Mouse (Mus musculus) CD4-positive naive resting alpha-beta T cell, adult 76 days (primary cell): Measurements from ENCODE around the gene Vmn2r27. TPM values are rescaled to one million over a fixed set of nuclear protein-coding genes. Genes with fewer than 3 reads are reported as not detected.

Experiments used
- total RNA-seq: library from RNA; stranded (reverse); gene quantifications from one replicate; pipeline ENCODE4 v1.2.4, GENCODE M21; 2023

The Vmn2r27 gene
- not detected for total RNA-seq

DNA sequence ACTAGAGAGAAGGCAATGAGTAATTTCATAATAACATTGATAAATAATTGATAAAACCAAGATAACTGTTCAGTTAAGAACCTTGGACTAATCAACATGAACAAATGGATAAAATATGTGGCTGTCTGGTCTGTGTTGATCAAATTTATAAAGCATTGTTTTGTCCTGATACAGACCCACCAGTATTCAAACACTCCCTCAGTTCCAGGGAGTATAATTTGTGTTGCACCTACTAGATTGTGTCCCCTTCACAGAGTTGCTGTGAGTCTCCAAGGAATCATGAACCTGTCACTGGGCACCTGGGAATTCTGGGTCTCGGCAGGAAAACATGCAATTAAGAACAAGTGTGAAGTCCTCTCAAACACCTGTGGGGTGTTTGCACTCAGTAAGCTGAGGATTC is at the start of gene Vmn2r27:
Gene Vmn2r27, minus strand, starts transcription at position 101 of the 400 bp plus-strand sequence.

Other genes with a start within 250 kb of the Vmn2r27 start
- gene Vmn2r26, start 207.3 kb downstream of the Vmn2r27 start, total RNA-seq, result not detected
- 7.2 TPM for gene Cd163, start 72.8 kb upstream of the Vmn2r27 start, total RNA-seq
- 78.8 TPM for gene Pex5, start 183.2 kb upstream of the Vmn2r27 start, total RNA-seq
- 63.9 TPM for gene Clstn3, start 232.9 kb upstream of the Vmn2r27 start, total RNA-seq